Mouse (Mus musculus): ENCODE results near the gene Ptger3. TPM values are rescaled to one million over a fixed set of nuclear protein-coding genes. Genes with fewer than 3 reads are reported as not detected.
A peak's percentile ranks its signal among the peaks of the same experiment; 100 is the strongest.

The Ptger3 gene
- polyA plus RNA-seq, 1 experiment: 29.5 TPM

DNA sequence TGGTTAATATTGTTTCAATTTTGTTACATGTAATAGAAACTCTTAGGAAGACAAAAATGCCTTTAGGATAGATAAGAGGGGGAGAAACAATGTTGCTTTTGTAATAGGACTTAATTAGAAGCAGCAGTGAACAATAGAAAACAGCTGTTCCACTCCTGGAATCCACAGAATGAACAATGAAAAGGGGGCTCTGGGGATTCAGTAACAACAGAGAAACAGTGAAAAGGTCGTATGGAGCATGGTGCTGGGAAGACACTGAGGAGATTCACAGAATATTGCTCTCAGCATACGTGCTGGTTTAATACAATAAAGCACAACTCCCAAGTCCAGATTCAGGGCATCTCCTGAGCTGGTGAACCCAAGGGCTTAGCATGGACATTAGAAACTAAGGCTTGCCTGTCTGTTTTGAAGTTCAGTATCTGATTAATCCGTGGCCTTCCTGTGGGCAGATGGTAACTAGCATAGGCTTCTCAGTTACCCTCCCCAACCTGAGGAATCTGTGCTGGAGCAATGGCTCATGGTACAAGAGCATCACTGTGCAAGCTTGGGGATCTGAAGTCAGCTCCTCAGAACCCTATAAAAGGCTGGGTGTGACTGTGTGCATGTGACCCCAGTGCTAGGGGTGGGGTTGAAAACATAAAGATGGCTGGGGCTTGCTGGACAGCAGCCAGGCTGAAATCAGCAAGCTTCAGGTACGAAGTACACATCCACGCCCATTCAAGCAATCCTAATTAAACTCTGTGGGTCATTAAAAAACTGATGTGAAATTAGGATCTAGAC, 16.1 kb downstream of the Ptger3 start:
- Histone ChIP-seq H3K4me3 (ENCODE audit: insufficient read depth, low read depth, low read length) (no peak overlapping the region), H3K4me1 (ENCODE audit: control insufficient read depth, insufficient read depth, low read length) (peaks cover 6% of the 10 kb centered on the region; the same call in 1 of the 2 replicates), H3K36me3 (ENCODE audit: control insufficient read depth, insufficient read depth, low read length) (no peaks in the 10 kb centered on the region), H3K27ac (ENCODE audit: insufficient read depth, low read depth, low read length) (no peak overlapping the region), H3K27me3 (replicated peaks; ENCODE audit: control insufficient read depth, insufficient read depth, low read length) (no peaks in the 10 kb centered on the region)
- 53% methylated on average over 5 of the region's 5 CpGs for WGBS
- no peak for TF ChIP-seq CTCF (conservative IDR thresholded peaks at IDR 0.05; ENCODE audit: insufficient read depth, insufficient read length, low read depth, low read length)
- TF ChIP-seq POLR2A (IDR thresholded peaks at IDR 0.05; ENCODE audit: low read depth, low read length): no peak
- no peak for DNase-seq

- no peak overlapping the region for H3K4me3 ChIP-seq (ENCODE audit: insufficient read depth, low read depth, low read length)
- WGBS: 65% methylated on average over 7 of the region's 7 CpGs
- no peaks in the 10 kb centered on the region for H3K4me1 ChIP-seq (ENCODE audit: control insufficient read depth, insufficient read depth, low read length)
- H3K27ac ChIP-seq (ENCODE audit: insufficient read depth, low read depth, low read length): no peak overlapping the region
- no peaks in the 10 kb centered on the region for H3K36me3 ChIP-seq (ENCODE audit: control insufficient read depth, insufficient read depth, low read length)
- peak; percentile 32 for DNase-seq
- no peaks in the 10 kb centered on the region for H3K27me3 ChIP-seq (replicated peaks; ENCODE audit: control insufficient read depth, insufficient read depth, low read length)
- TF ChIP-seq POLR2A (IDR thresholded peaks at IDR 0.05; ENCODE audit: low read depth, low read length): no peak
- TF ChIP-seq CTCF (conservative IDR thresholded peaks at IDR 0.05; ENCODE audit: insufficient read depth, insufficient read length, low read depth, low read length): no peak
Observed at GRCm38 (mm10) chr3:157597837-157598379, 31.2 kb downstream of the Ptger3 start.

DNA sequence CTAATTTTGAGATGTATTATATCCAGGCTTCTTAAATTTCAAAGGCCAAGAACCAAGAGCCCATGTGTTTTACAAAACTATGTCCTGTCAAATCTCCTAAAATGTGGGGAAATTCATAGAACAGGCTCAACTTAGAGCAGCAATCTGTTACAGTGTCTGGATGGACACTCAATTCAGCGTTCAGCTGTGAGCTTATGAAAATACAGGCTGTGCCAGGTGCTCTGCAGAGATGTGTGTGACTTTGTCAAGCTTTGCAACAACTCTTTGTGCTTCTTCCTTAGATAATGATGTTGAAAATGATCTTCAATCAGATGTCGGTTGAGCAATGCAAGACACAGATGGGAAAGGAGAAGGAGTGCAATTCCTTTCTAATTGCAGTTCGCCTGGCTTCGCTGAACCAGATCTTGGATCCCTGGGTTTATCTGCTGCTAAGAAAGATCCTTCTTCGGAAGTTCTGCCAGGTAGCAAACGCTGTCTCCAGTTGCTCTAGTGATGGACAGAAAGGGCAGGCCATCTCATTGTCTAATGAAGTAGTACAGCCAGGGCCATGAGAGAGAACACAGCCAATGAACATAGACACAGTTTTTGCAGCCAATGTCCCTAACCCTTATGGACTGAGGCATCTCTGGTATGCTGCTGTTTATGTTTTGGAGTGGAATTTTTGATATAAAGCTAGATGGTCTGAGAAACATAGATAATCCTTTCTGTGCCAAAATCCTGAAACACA, 38.2 kb downstream of the Ptger3 start:
- Histone ChIP-seq H3K27me3 (replicated peaks; ENCODE audit: control insufficient read depth, insufficient read depth, low read length) (no peaks in the 10 kb centered on the region), H3K4me1 (ENCODE audit: control insufficient read depth, insufficient read depth, low read length) (no peaks in the 10 kb centered on the region; the same call in 1 of the 2 replicates), H3K27ac (ENCODE audit: insufficient read depth, low read depth, low read length) (no peak overlapping the region), H3K36me3 (ENCODE audit: control insufficient read depth, insufficient read depth, low read length) (no peaks in the 10 kb centered on the region), H3K4me3 (ENCODE audit: insufficient read depth, low read depth, low read length) (no peak overlapping the region)
- TF ChIP-seq CTCF (conservative IDR thresholded peaks at IDR 0.05; ENCODE audit: insufficient read depth, insufficient read length, low read depth, low read length) (no peak), POLR2A (IDR thresholded peaks at IDR 0.05; ENCODE audit: low read depth, low read length) (no peak)
- no peak for DNase-seq
- whole genome bisulfite sequencing: 63% methylated on average over 6 of the region's 6 CpGs

- no peak for TF ChIP-seq POLR2A (IDR thresholded peaks at IDR 0.05; ENCODE audit: low read depth, low read length)
- TF ChIP-seq CTCF (conservative IDR thresholded peaks at IDR 0.05; ENCODE audit: insufficient read depth, insufficient read length, low read depth, low read length): no peak
Observed at GRCm38 (mm10) chr3:157605411-157605740, 38.7 kb downstream of the Ptger3 start.

DNA sequence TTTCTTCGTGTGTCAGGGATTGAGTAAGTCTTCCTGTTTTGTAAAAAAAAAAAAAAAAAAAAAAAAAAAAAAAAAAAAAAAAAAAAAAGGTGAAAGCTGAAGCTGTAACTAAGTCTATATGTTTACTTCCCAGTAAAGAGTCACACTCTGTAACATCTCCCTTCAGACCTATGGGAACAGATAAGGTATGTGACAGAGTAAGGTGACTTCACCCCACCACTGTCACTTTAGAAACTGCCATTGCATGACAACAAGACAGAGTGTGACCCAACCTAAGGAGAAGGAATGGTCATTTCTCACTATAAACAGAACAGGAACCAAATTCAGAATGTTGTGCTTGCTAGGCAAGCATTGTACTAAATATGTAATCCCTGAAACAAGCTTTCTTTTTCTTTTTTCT, 46.9 kb downstream of the Ptger3 start:
- WGBS: 36% methylated on average over 1 of the region's 1 CpGs
- no peak for DNase-seq
- Histone ChIP-seq H3K27ac (ENCODE audit: insufficient read depth, low read depth, low read length) (no peak overlapping the region), H3K4me3 (ENCODE audit: insufficient read depth, low read depth, low read length) (no peak overlapping the region), H3K27me3 (replicated peaks; ENCODE audit: control insufficient read depth, insufficient read depth, low read length) (no peaks in the 10 kb centered on the region), H3K36me3 (ENCODE audit: control insufficient read depth, insufficient read depth, low read length) (no peaks in the 10 kb centered on the region), H3K4me1 (ENCODE audit: control insufficient read depth, insufficient read depth, low read length) (no peaks in the 10 kb centered on the region)
- TF ChIP-seq CTCF (conservative IDR thresholded peaks at IDR 0.05; ENCODE audit: insufficient read depth, insufficient read length, low read depth, low read length): no peak
- TF ChIP-seq POLR2A (IDR thresholded peaks at IDR 0.05; ENCODE audit: low read depth, low read length): no peak

More at GRCm38 (mm10) chr3:157605411-157605740, 38.7 kb downstream of the Ptger3 start:
- H3K4me3 ChIP-seq (ENCODE audit: insufficient read depth, low read depth, low read length): no peak overlapping the region
- no peak overlapping the region for H3K27ac ChIP-seq (ENCODE audit: insufficient read depth, low read depth, low read length)
- H3K4me1 ChIP-seq (ENCODE audit: control insufficient read depth, insufficient read depth, low read length): no peaks in the 10 kb centered on the region; the same call in 1 of the 2 replicates
- DNase-seq: no peak
- no peaks in the 10 kb centered on the region for H3K36me3 ChIP-seq (ENCODE audit: control insufficient read depth, insufficient read depth, low read length)
- H3K27me3 ChIP-seq (replicated peaks; ENCODE audit: control insufficient read depth, insufficient read depth, low read length): no peaks in the 10 kb centered on the region

DNA sequence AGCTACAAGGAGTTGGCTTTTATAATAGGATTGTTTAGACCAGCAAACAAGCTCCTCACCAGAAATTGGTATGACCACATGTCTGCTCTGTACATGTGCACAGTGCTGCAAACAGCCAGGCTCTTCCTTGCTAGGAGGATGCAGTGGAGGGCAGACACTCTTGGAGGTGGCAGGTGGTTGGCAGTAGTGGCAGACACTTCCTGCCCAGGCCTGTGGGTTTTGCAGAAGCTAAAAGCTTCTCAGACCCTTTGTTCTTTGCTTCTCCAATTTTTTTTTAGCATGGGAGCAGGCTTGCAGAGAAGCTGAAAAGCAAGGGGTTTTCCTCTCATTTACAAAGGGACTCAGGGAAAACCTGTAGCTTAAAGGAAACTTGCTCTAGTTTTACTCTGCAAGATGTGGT, 50.3 kb downstream of the Ptger3 start:
- no peak overlapping the region for H3K27ac ChIP-seq (ENCODE audit: insufficient read depth, low read depth, low read length)
- TF ChIP-seq POLR2A (IDR thresholded peaks at IDR 0.05; ENCODE audit: low read depth, low read length) (no peak), CTCF (conservative IDR thresholded peaks at IDR 0.05; ENCODE audit: insufficient read depth, insufficient read length, low read depth, low read length) (no peak)
- no peak for DNase-seq
- H3K4me3 ChIP-seq (ENCODE audit: insufficient read depth, low read depth, low read length): no peak overlapping the region
- H3K4me1 ChIP-seq (ENCODE audit: control insufficient read depth, insufficient read depth, low read length): no peaks in the 10 kb centered on the region
- H3K36me3 ChIP-seq (ENCODE audit: control insufficient read depth, insufficient read depth, low read length): no peaks in the 10 kb centered on the region
- H3K27me3 ChIP-seq (replicated peaks; ENCODE audit: control insufficient read depth, insufficient read depth, low read length): no peaks in the 10 kb centered on the region

DNA sequence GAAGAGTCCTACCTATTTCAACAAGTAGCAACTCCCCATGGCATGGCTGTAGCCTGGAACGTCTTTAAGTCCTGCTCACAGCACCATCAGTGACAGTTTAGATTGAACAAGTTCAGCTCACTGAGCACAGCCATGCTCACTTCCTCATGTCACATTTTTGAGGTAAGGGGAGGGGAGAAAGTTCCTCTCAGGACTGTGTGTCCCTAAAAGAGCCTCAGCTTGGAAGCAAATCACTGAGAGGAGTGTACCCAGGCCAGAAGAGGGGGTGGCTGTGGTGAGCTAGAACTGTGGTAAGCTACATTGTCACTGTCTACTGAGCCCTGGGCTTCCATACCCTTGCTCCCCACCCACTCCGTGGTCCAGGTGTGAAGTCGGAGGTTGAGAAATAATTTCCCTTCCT, 60.7 kb downstream of the Ptger3 start:
- TF ChIP-seq CTCF (conservative IDR thresholded peaks at IDR 0.05; ENCODE audit: insufficient read depth, insufficient read length, low read depth, low read length) (no peak), POLR2A (IDR thresholded peaks at IDR 0.05; ENCODE audit: low read depth, low read length) (no peak)
- Histone ChIP-seq H3K36me3 (ENCODE audit: control insufficient read depth, insufficient read depth, low read length) (no peaks in the 10 kb centered on the region), H3K27ac (ENCODE audit: insufficient read depth, low read depth, low read length) (no peak overlapping the region), H3K4me3 (ENCODE audit: insufficient read depth, low read depth, low read length) (no peak overlapping the region), H3K27me3 (replicated peaks; ENCODE audit: control insufficient read depth, insufficient read depth, low read length) (no peaks in the 10 kb centered on the region; the same call in 1 of the 2 replicates), H3K4me1 (ENCODE audit: control insufficient read depth, insufficient read depth, low read length) (no peaks in the 10 kb centered on the region)
- WGBS: 58% methylated on average over 3 of the region's 3 CpGs
- no peak for DNase-seq

All from kidney, adult 2 months (tissue).